Mouse (Mus musculus) liver, postnatal 0 days (tissue): Measurements from ENCODE around the gene Slco3a1. TPM values are rescaled to one million over a fixed set of nuclear protein-coding genes. Genes with fewer than 3 reads are reported as not detected.

Source experiments
- ATAC-seq: fragments of 200-750 bp; cut with Nextera tagmentation; 2 replicates; pipeline ENCODE4 v1.8.0; 2017; ENCODE audit warnings: mild to moderate bottlenecking, moderate library complexity
- DNase-seq: peaks from one replicate; pipeline ENCODE4 v3.0.0-alpha.2; 2016
- H3K27ac ChIP-seq: fragments of 300-500 bp; sonication (generic); 2 replicates; pipeline ENCODE4 v1.5.1; 2014; ENCODE audit warnings: antibody characterized with exemption, moderate library complexity, mild to moderate bottlenecking, low read depth
- H3K27me3 ChIP-seq: fragments of 300-500 bp; sonication (generic); 2 replicates; pipeline ENCODE4 v1.6.1; 2014; ENCODE audit warnings: low read length, control low read depth, mixed read lengths; ENCODE audit not compliant: insufficient read depth
- H3K36me3 ChIP-seq: fragments of 300-500 bp; sonication (generic); replicated peaks from 2 replicates; pipeline ENCODE4 v1.6.1; 2014; ENCODE audit warnings: mild to moderate bottlenecking, control low read depth, low read length, moderate library complexity, mixed read lengths; ENCODE audit not compliant: insufficient read depth
- H3K4me1 ChIP-seq: fragments of 300-500 bp; sonication (generic); 2 replicates; pipeline ENCODE4 v1.6.1; 2014; ENCODE audit warnings: antibody characterized with exemption, mild to moderate bottlenecking, control low read depth; ENCODE audit not compliant: insufficient read depth
- H3K4me2 ChIP-seq: fragments of 300-500 bp; sonication (generic); 2 replicates; pipeline ENCODE4 v1.6.1; 2014; ENCODE audit warnings: low read depth, mild to moderate bottlenecking, low read length, moderate library complexity, mixed read lengths
- H3K4me3 ChIP-seq: fragments of 300-500 bp; sonication (generic); 2 replicates; pipeline ENCODE4 v1.5.1; 2014; ENCODE audit warnings: low read depth, low read length
- H3K9ac ChIP-seq: fragments of 300-500 bp; sonication (generic); replicated peaks from 2 replicates; pipeline ENCODE4 v1.6.1; 2014; ENCODE audit warnings: mild to moderate bottlenecking, moderate library complexity
- H3K9me3 ChIP-seq: fragments of 300-500 bp; sonication (generic); 2 replicates; pipeline ENCODE4 v1.6.1; 2016; ENCODE audit warnings: mild to moderate bottlenecking, control low read depth, low read length, mixed read lengths
- CTCF ChIP-seq: sonication (generic); IDR thresholded peaks from 2 replicates; pipeline ENCODE4 v1.5.1; 2016; ENCODE audit warnings: antibody characterized with exemption, low read depth
- EP300 ChIP-seq: IDR thresholded peaks from 2 replicates; pipeline ENCODE4 v1.6.1; 2016; ENCODE audit warnings: antibody characterized with exemption, low read depth, mild to moderate bottlenecking
- WGBS: fragments of 180-500 bp; shearing (Covaris S2); extraction: QIAGEN DNeasy Blood & Tissue Kit; methylation state at CpG from one replicate; pipeline ENCODE4 v1.1.7; 2014; ENCODE audit not compliant: insufficient replicate concordance; 5-methylcytosine and 5-hydroxymethylcytosine counted together
- polyA plus RNA-seq: library from polyadenylated mRNA; unstranded; fragments of >200 nt; fragmentation: Nextera tagmentation; extraction: Ambion mirVana; gene quantifications from 2 replicates; pipeline ENCODE4 v1.2.1, GENCODE M21; 2015

The Slco3a1 gene
- polyA plus RNA-seq, 1 experiment from 2014 or later, result 1.2 TPM

DNA sequence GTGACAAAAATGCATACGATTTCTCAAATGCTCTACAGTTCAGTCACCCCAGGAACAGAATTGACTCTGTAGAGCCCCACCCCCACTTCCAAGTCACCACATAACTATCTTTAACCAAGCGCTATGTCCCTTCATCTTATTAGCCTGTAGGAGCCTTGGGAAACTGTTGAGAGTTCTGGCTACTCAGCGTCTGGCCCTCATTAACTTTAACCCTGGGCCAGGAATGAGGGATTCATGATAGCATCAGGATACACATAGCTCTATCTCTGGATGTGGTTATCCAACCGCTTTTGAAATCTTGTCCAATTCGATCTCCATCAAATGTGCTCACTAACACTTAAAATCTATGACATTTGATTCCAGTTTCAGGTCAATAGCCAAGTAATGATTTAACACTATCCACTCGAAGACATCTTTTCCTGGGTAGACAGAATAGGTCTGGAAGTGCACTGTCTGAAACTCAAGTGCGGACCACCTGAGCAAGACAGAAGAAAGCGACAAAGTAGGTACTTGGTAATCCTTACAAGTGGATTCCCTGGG lies 1.4 kb downstream of the Slco3a1 start:
- no peak for TF ChIP-seq EP300
- no peak for TF ChIP-seq CTCF
- H3K36me3 ChIP-seq, result no peaks in the 10 kb centered on the region
- no peak for ATAC-seq
- peaks cover 11% of the 10 kb centered on the region; the same call in 1 of the 2 replicates for H3K4me1 ChIP-seq
- H3K9ac ChIP-seq, result no peak overlapping the region
- H3K27ac ChIP-seq, result no peak overlapping the region
- no peak overlapping the region; the same call in 1 of the 2 replicates for H3K4me3 ChIP-seq
- WGBS, result 33% methylated on average over 8 of the region's 8 CpGs
- no peak for DNase-seq
- peak overlapping the region; percentile 81 for H3K4me2 ChIP-seq
- no peaks in the 10 kb centered on the region for H3K9me3 ChIP-seq
- peaks cover 44% of the 10 kb centered on the region for H3K27me3 ChIP-seq

- no peak for DNase-seq
- no peak overlapping the region for H3K9ac ChIP-seq
- 34% methylated on average over 4 of the region's 4 CpGs for WGBS
- peaks cover 44% of the 10 kb centered on the region for H3K27me3 ChIP-seq
- peaks cover 11% of the 10 kb centered on the region; the same call in 1 of the 2 replicates for H3K4me1 ChIP-seq
- H3K4me3 ChIP-seq, result no peak overlapping the region
- H3K4me2 ChIP-seq, result no peak overlapping the region
- H3K9me3 ChIP-seq, result no peaks in the 10 kb centered on the region
- ATAC-seq, result no peak
- H3K27ac ChIP-seq, result no peak overlapping the region
- no peak for TF ChIP-seq CTCF
- no peak for TF ChIP-seq EP300
- no peaks in the 10 kb centered on the region for H3K36me3 ChIP-seq
These were observed 2.0 kb downstream of the Slco3a1 start for GRCm38 (mm10) chr7:74552546-74552945.

GRCm38 (mm10) chr7:74552000-74552358 lies 2.6 kb downstream of the Slco3a1 start:
- Histone ChIP-seq H3K27me3 (peaks cover 44% of the 10 kb centered on the region), H3K4me2 (no peak overlapping the region), H3K4me1 (peaks cover 11% of the 10 kb centered on the region; the same call in 1 of the 2 replicates), H3K9ac (no peak overlapping the region), H3K9me3 (no peaks in the 10 kb centered on the region), H3K36me3 (no peaks in the 10 kb centered on the region), H3K4me3 (no peak overlapping the region), H3K27ac (no peak overlapping the region)
- DNase-seq (no peak), ATAC-seq (no peak)
- 32% methylated on average over 2 of the region's 2 CpGs for WGBS
- no peak for TF ChIP-seq EP300
- TF ChIP-seq CTCF, result no peak

DNA sequence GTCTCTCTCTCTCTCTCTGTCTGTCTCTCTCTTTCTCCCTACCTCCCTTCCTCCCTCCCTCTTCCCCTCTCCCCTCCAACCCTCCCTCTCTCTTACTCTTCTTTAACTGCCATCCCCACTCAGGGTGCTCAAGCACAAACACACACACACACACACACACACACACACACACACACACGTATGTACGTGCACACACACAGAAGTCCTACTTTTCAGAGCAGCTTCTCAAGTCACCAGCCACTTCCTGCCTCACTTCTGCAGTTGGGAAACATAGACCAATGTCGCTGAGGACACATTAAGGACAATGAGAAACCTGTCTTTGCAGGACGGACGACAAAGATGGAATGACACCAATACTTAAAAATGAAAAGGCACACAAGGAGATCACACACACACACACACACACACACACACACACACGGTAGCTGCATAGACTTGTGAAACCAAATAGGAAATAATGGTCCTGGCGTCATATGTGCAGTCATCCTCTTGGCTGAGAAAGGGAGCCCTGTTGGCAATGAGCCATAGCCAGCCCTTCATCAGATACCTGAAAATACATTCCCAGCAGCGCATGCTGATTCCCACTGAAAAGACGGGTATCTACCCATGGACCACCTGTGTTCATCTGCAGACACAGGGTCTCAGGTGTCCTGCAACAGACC lies 3.1 kb downstream of the Slco3a1 start:
- ATAC-seq (no peak), DNase-seq (no peak)
- H3K36me3 ChIP-seq, result no peaks in the 10 kb centered on the region
- TF ChIP-seq EP300 (no peak), CTCF (no peak)
- no peak overlapping the region for H3K4me2 ChIP-seq
- 45% methylated on average over 9 of the region's 9 CpGs for WGBS
- H3K4me3 ChIP-seq, result no peak overlapping the region
- H3K27me3 ChIP-seq, result peaks cover 42% of the 10 kb centered on the region
- H3K9ac ChIP-seq, result no peak overlapping the region
- no peaks in the 10 kb centered on the region for H3K9me3 ChIP-seq
- no peak overlapping the region for H3K27ac ChIP-seq
- peaks cover 11% of the 10 kb centered on the region; the same call in 1 of the 2 replicates for H3K4me1 ChIP-seq

GRCm38 (mm10) chr7:74549686-74550085 lies 4.9 kb downstream of the Slco3a1 start:
- peaks cover 29% of the 10 kb centered on the region for H3K27me3 ChIP-seq
- no peak overlapping the region for H3K9ac ChIP-seq
- H3K4me3 ChIP-seq, result no peak overlapping the region
- no peak overlapping the region for H3K4me2 ChIP-seq
- 32% methylated on average over 6 of the region's 6 CpGs for WGBS
- DNase-seq (no peak), ATAC-seq (no peak)
- no peak for TF ChIP-seq CTCF
- TF ChIP-seq EP300, result no peak
- peaks cover 6% of the 10 kb centered on the region; the same call in 1 of the 2 replicates for H3K4me1 ChIP-seq
- no peaks in the 10 kb centered on the region for H3K9me3 ChIP-seq
- H3K27ac ChIP-seq, result no peak overlapping the region
- no peaks in the 10 kb centered on the region for H3K36me3 ChIP-seq

DNA sequence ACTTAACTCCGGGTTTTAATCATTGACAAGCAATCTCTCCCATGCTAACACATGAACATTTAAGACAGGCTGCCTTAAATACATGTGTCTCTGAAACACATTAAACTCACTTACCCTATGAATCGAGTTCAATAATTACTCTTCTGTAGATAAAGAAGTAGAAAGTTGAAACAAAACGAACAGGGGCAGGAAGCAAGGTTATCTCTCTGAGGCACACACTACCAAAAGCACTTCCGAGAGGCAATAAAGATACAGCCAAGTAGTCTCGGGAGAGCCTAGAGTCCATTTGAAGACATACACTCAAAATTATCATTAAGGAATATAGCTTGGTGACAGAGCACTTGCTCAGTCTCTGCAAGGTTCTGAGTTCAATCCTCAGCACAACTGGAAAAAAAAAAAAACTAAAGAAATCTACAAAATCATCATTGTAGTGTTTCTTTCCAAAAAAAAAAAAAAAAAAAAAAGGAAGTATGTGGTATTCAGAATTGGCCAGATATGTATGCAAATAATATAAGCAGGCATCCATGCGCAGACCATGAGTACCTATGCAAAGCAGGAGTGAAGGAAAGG lies 5.5 kb downstream of the Slco3a1 start:
- Histone ChIP-seq H3K27ac (no peak overlapping the region), H3K4me2 (no peak overlapping the region), H3K27me3 (peaks cover 23% of the 10 kb centered on the region), H3K4me1 (peaks cover 5% of the 10 kb centered on the region; the same call in 1 of the 2 replicates), H3K9me3 (no peaks in the 10 kb centered on the region), H3K36me3 (no peaks in the 10 kb centered on the region), H3K4me3 (no peak overlapping the region), H3K9ac (no peak overlapping the region)
- TF ChIP-seq EP300 (no peak), CTCF (no peak)
- ATAC-seq (no peak), DNase-seq (no peak)
- WGBS, result 32% methylated on average over 6 of the region's 6 CpGs
